Mouse (Mus musculus): ENCODE data around the gene Igsf11. TPM values are rescaled to one million over a fixed set of nuclear protein-coding genes. Genes with fewer than 3 reads are reported as not detected.

Igsf11 gene
- total and polyA plus RNA-seq, 3 experiments = not detected

DNA sequence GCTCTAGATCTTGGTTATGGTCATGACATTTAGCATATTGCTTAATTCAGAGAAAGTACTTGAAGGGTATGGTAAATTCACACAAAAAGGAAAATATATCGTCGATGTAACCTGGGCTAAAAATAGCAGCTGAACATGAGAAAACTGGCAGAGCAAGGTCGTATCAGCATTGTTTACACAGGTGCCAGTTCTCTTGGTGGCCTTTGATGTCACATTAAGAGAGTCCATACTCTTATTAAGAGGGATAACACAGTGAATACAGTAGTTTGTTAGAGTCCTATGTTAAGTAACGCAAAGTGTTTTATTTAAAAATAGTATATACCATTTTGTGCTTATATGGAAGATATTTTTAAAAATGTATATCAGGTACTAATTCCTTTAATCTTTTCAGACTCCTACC is 144.8 kb downstream of the Igsf11 start:
- Histone ChIP-seq H3K4me1 (ENCODE audit: control insufficient read depth in 1 of 2, insufficient read depth in 2 of 2, low read length in 2 of 2) (no peaks in the 10 kb centered on the region), H3K9ac (ENCODE audit: control insufficient read depth, low read depth, low read length, poor library complexity, severe bottlenecking) (no peak overlapping the region), H3K4me3 (ENCODE audit: control insufficient read depth in 1 of 2, insufficient read depth in 1 of 2, low read depth in 2 of 2, low read length in 2 of 2) (no peak overlapping the region), H3K79me2 (ENCODE audit: control insufficient read depth, insufficient read depth, low read length, poor library complexity) (no peaks in the 10 kb centered on the region), H3K36me3 (ENCODE audit: control insufficient read depth in 1 of 2, insufficient read depth in 2 of 2, low read length in 2 of 2) (no peaks in the 10 kb centered on the region), H3K9me3 (replicated peaks; ENCODE audit: insufficient read depth, low read length) (no peaks in the 10 kb centered on the region), H3K27me3 (ENCODE audit: control insufficient read depth in 1 of 2, insufficient read depth in 2 of 2, low read length in 2 of 2) (no peaks in the 10 kb centered on the region), H3K27ac (ENCODE audit: control insufficient read depth, low read depth, low read length) (no peak overlapping the region)
- no peak for DNase-seq (ENCODE audit: low read depth, low spot score)
- TF ChIP-seq HCFC1 (IDR thresholded peaks at IDR 0.05; ENCODE audit: low read depth, low read length) (no peak), ZC3H11A (IDR thresholded peaks at IDR 0.05; ENCODE audit: low read depth, low read length) (no peak), ZKSCAN1 (IDR thresholded peaks at IDR 0.05; ENCODE audit: low read depth, low read length) (no peak), CTCF (IDR thresholded peaks at IDR 0.05 in 2 of 3, conservative IDR thresholded peaks at IDR 0.05 in 1 of 3; ENCODE audit: control insufficient read depth in 1 of 3, insufficient read depth in 1 of 3, low read depth in 2 of 3, low read length in 3 of 3, poor library complexity in 1 of 3, severe bottlenecking in 1 of 3) (no peak), EP300 (IDR thresholded peaks at IDR 0.05; ENCODE audit: low read depth in 1 of 2, low read length in 2 of 2) (no peak)

DNA sequence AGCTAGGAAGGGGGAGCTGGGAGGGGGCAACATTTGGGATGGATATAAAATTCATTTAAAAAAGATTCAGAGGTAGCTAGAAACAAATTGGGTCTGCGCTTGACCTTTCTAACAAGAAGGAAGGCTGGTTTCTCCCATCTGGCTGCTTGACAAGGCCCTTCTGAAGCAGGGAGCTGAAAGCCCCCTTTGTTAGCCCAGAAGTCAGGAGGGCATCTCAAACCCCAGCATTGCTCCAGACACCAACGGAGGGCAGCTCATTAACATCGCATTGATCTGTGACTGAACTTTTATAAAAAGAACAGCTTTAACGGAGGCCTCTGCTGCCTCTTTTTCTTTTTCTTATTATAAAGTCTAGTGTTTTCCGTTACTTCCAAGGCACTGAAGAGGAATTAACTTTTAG is 151.9 kb downstream of the Igsf11 start:
- no peak overlapping the region for H3K9ac ChIP-seq (ENCODE audit: control insufficient read depth, low read depth, low read length, poor library complexity, severe bottlenecking)
- H3K27ac ChIP-seq (ENCODE audit: control insufficient read depth, low read depth, low read length) = no peak overlapping the region
- no peaks in the 10 kb centered on the region for H3K9me3 ChIP-seq (replicated peaks; ENCODE audit: insufficient read depth, low read length)
- H3K36me3 ChIP-seq (ENCODE audit: control insufficient read depth in 1 of 2, insufficient read depth in 2 of 2, low read length in 2 of 2) = no peaks in the 10 kb centered on the region
- no peaks in the 10 kb centered on the region for H3K79me2 ChIP-seq (ENCODE audit: control insufficient read depth, insufficient read depth, low read length, poor library complexity)
- H3K4me3 ChIP-seq (ENCODE audit: control insufficient read depth in 1 of 2, insufficient read depth in 1 of 2, low read depth in 2 of 2, low read length in 2 of 2) = no peak overlapping the region
- no peaks in the 10 kb centered on the region for H3K4me1 ChIP-seq (ENCODE audit: control insufficient read depth in 1 of 2, insufficient read depth in 2 of 2, low read length in 2 of 2)
- H3K27me3 ChIP-seq (ENCODE audit: control insufficient read depth in 1 of 2, insufficient read depth in 2 of 2, low read length in 2 of 2) = no peaks in the 10 kb centered on the region
- TF ChIP-seq ZMIZ1 (IDR thresholded peaks at IDR 0.05; ENCODE audit: low read depth, low read length) (no peak), NRF1 (IDR thresholded peaks at IDR 0.05; ENCODE audit: insufficient read depth, low read depth, low read length, poor library complexity, severe bottlenecking) (no peak), MYB (IDR thresholded peaks at IDR 0.05; ENCODE audit: low read depth, low read length) (no peak), KAT2A (conservative IDR thresholded peaks at IDR 0.05; ENCODE audit: low read depth, low read length) (no peak), POLR2AphosphoS2 (IDR thresholded peaks at IDR 0.05; ENCODE audit: low read length) (no peak), E2F4 (IDR thresholded peaks at IDR 0.05; ENCODE audit: borderline replicate concordance, low read depth, low read length) (no peak), CTCF (IDR thresholded peaks at IDR 0.05 in 2 of 3, conservative IDR thresholded peaks at IDR 0.05 in 1 of 3; ENCODE audit: control insufficient read depth in 1 of 3, insufficient read depth in 1 of 3, low read depth in 2 of 3, low read length in 3 of 3, poor library complexity in 1 of 3, severe bottlenecking in 1 of 3) (no peak), MAZ (IDR thresholded peaks at IDR 0.05; ENCODE audit: low read depth, low read length) (no peak), GATA1 (IDR thresholded peaks at IDR 0.05; ENCODE audit: low read depth, low read length) (no peak), TAL1 (IDR thresholded peaks at IDR 0.05; ENCODE audit: low read length) (no peak)
- no peak for DNase-seq (ENCODE audit: low read depth, low spot score)

DNA sequence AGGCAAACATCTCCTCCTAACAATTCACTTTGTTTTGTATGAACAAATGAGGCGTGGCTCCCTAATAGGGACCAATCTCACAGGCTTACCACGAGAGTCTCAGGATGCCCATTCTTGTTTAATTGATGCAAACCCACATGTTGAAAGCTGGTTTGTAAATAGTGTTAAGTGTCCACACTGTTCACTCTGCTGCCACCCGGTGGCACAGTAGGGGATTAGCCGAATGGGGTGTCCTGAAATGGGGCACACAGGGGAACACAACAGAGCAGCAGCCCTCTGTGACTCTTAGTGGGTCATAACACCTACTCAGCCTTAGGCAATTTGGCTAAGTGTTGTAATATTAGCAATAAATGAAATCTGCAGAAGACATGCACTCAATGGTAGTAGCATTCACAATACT is 156.4 kb downstream of the Igsf11 start:
- DNase-seq (ENCODE audit: low read depth, low spot score) = peak; percentile 32
- H3K27ac ChIP-seq (ENCODE audit: control insufficient read depth, low read depth, low read length) = no peak overlapping the region
- TF ChIP-seq BHLHE40 (IDR thresholded peaks at IDR 0.05; ENCODE audit: borderline replicate concordance, low read depth, low read length) (no peak), SMC3 (IDR thresholded peaks at IDR 0.05; ENCODE audit: low read depth, low read length) (peak; percentile 55), MYC (IDR thresholded peaks at IDR 0.05; ENCODE audit: low read depth, low read length) (no peak), MAFK (IDR thresholded peaks at IDR 0.05; ENCODE audit: borderline replicate concordance, low read depth, low read length) (no peak), RAD21 (IDR thresholded peaks at IDR 0.05; ENCODE audit: low read depth, low read length) (peak; percentile 10), JUND (IDR thresholded peaks at IDR 0.05; ENCODE audit: low read depth, low read length) (no peak), CTCF (IDR thresholded peaks at IDR 0.05 in 2 of 3, conservative IDR thresholded peaks at IDR 0.05 in 1 of 3; ENCODE audit: control insufficient read depth in 1 of 3, insufficient read depth in 1 of 3, low read depth in 2 of 3, low read length in 3 of 3, poor library complexity in 1 of 3, severe bottlenecking in 1 of 3) (peak; percentile 32 to 59 (median 57); a peak in 5 of 6 replicates), KAT2A (conservative IDR thresholded peaks at IDR 0.05; ENCODE audit: low read depth, low read length) (no peak), USF1 (IDR thresholded peaks at IDR 0.05; ENCODE audit: low read depth, low read length) (no peak)

More for the DNA sequence above, 156.4 kb downstream of the Igsf11 start:
- Histone ChIP-seq H3K4me3 (ENCODE audit: control insufficient read depth in 1 of 2, insufficient read depth in 1 of 2, low read depth in 2 of 2, low read length in 2 of 2) (no peak overlapping the region), H3K36me3 (ENCODE audit: control insufficient read depth in 1 of 2, insufficient read depth in 2 of 2, low read length in 2 of 2) (peaks cover 0 to 3% of the 10 kb centered on the region in 2 experiments; a peak in 1 of 4 replicates), H3K9ac (ENCODE audit: control insufficient read depth, low read depth, low read length, poor library complexity, severe bottlenecking) (no peak overlapping the region), H3K27me3 (ENCODE audit: control insufficient read depth in 1 of 2, insufficient read depth in 2 of 2, low read length in 2 of 2) (no peaks in the 10 kb centered on the region), H3K4me1 (ENCODE audit: control insufficient read depth in 1 of 2, insufficient read depth in 2 of 2, low read length in 2 of 2) (peaks cover 0 to 6% of the 10 kb centered on the region in 2 experiments; a peak in 1 of 4 replicates), H3K79me2 (ENCODE audit: control insufficient read depth, insufficient read depth, low read length, poor library complexity) (no peaks in the 10 kb centered on the region), H3K9me3 (replicated peaks; ENCODE audit: insufficient read depth, low read length) (no peaks in the 10 kb centered on the region)
